Mouse (Mus musculus) midbrain, embryonic 11.5 days (tissue): Measurements from ENCODE around the gene 4930583I09Rik. TPM values are rescaled to one million over a fixed set of nuclear protein-coding genes. Genes with fewer than 3 reads are reported as not detected.
A peak's percentile ranks its signal among the peaks of the same experiment; 100 is the strongest.

ENCODE experiments used
- ATAC-seq: fragments of 200-750 bp; cut with Nextera tagmentation; 2 replicates; pipeline ENCODE4 v1.8.0; 2017; ENCODE audit warnings: moderate TSS enrichment, moderate library complexity; ENCODE audit not compliant: low FRiP score
- DNase-seq: peaks from one replicate; pipeline ENCODE4 v3.0.0; 2015; ENCODE audit warnings: low spot score; ENCODE audit errors: missing footprints
- H3K27ac ChIP-seq: fragments of 300-500 bp; sonication (generic); 2 replicates; pipeline ENCODE4 v1.5.1; 2014; ENCODE audit warnings: low read depth, low read length
- H3K27me3 ChIP-seq: fragments of 300-500 bp; sonication (generic); 2 replicates; pipeline ENCODE4 v1.6.1; 2014; ENCODE audit warnings: mild to moderate bottlenecking, low read length, moderate library complexity, mixed read lengths; ENCODE audit not compliant: control insufficient read depth, insufficient read depth
- H3K36me3 ChIP-seq: fragments of 300-500 bp; sonication (generic); 2 replicates; pipeline ENCODE4 v1.6.1; 2014; ENCODE audit warnings: mild to moderate bottlenecking, low read length, moderate library complexity, mixed read lengths; ENCODE audit not compliant: control insufficient read depth, insufficient read depth
- H3K4me1 ChIP-seq: fragments of 300-500 bp; sonication (generic); 2 replicates; pipeline ENCODE4 v1.6.1; 2014; ENCODE audit warnings: low read length; ENCODE audit not compliant: control insufficient read depth, insufficient read depth
- H3K4me2 ChIP-seq: fragments of 300-500 bp; sonication (generic); 2 replicates; pipeline ENCODE4 v1.6.1; 2014; ENCODE audit warnings: mild to moderate bottlenecking, moderate library complexity
- H3K4me3 ChIP-seq: fragments of 300-500 bp; sonication (generic); 2 replicates; pipeline ENCODE4 v1.5.1; 2014; ENCODE audit warnings: low read depth, low read length
- H3K9ac ChIP-seq: fragments of 300-500 bp; sonication (generic); 2 replicates; pipeline ENCODE4 v1.6.1; 2014; ENCODE audit warnings: low read length
- H3K9me3 ChIP-seq: fragments of 300-500 bp; sonication (generic); 2 replicates; pipeline ENCODE4 v1.6.1; 2016; ENCODE audit warnings: low read length; ENCODE audit not compliant: control insufficient read depth
- WGBS: fragments of 180-500 bp; shearing (Covaris S2); extraction: QIAGEN DNeasy Blood & Tissue Kit; methylation state at CpG from one replicate; pipeline ENCODE4 v1.1.7; 2014; 5-methylcytosine and 5-hydroxymethylcytosine counted together
- polyA plus RNA-seq: library from polyadenylated mRNA; unstranded; fragments of >200 nt; fragmentation: Nextera tagmentation; extraction: Ambion mirVana; gene quantifications from 2 replicates; pipeline ENCODE4 v1.2.1, GENCODE M21; 2014

4930583I09Rik gene
- polyA plus RNA-seq = not detected in 2 replicates

DNA sequence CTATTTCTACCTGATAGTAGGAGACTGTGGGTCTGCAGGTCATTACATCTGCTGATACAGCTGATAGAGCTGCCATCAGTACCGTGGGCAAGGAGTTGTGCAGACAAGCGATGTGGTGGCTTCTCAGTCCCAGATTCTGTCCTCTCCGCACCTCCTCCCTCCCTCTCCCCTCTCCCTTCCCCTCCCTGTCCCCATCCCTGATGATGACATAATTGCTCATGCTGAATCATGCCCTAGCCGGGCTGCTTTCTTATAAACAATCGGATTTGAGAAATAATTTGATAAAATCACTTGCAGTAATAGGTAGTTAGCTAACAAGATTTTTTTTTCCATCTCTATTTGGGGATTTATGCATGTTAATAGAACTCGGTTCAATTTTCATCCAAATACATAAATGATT is at the start of gene 4930583I09Rik:
TSS of gene 4930583I09Rik (minus strand) at position 144 of the 400 bp plus-strand sequence.
- no peak within 1 kb of the TSS for H3K9ac ChIP-seq
- H3K4me3 ChIP-seq = no peak within 1 kb of the TSS
- H3K27ac ChIP-seq = no peak within 1 kb of the TSS
- H3K27me3 ChIP-seq = no peaks in the 10 kb centered on the region
- 0 out of 2 replicates have a peak, but pooled peaks cover 3% of the 10 kb centered on the region for H3K4me1 ChIP-seq
- 0 out of 2 replicates have a peak within 1 kb of the TSS, but pooled peaks have one; percentile 17 for H3K4me2 ChIP-seq
- DNase-seq = no peak
- H3K9me3 ChIP-seq = no peaks in the 10 kb centered on the region
- ATAC-seq = peak; percentile 26; the same call in 1 of the 2 replicates
- H3K36me3 ChIP-seq = no peaks in the 10 kb centered on the region
- 73% methylated on average over 6 of the region's 6 CpGs for WGBS

DNA sequence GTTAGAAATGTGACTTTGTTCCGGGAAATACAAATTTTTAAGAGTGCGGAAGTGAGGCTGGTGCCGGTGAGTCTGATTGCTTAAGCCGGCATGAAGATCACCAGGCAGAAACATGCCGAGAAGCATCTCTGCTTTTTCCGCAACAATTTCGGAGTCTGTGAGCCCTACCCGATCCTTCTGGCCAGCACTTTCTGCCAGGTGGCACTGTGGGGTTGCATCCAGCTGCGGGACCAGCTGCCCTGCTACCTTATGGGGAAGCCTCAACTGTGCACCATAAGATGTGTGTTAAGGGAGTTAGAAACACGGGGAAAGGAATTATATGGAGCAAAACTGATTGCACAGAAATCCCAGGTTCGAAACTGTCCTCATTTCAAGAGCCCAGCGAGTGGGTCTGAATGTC is 40.2 kb upstream of the 4930583I09Rik start:
- no peaks in the 10 kb centered on the region for H3K27me3 ChIP-seq
- no peak overlapping the region for H3K4me2 ChIP-seq
- H3K9me3 ChIP-seq = no peaks in the 10 kb centered on the region
- H3K9ac ChIP-seq = no peak overlapping the region
- no peaks in the 10 kb centered on the region for H3K4me1 ChIP-seq
- H3K27ac ChIP-seq = no peak overlapping the region
- H3K36me3 ChIP-seq = no peaks in the 10 kb centered on the region
- 87% methylated on average over 12 of the region's 12 CpGs for WGBS
- no peak for ATAC-seq
- no peak overlapping the region for H3K4me3 ChIP-seq
- no peak for DNase-seq

DNA sequence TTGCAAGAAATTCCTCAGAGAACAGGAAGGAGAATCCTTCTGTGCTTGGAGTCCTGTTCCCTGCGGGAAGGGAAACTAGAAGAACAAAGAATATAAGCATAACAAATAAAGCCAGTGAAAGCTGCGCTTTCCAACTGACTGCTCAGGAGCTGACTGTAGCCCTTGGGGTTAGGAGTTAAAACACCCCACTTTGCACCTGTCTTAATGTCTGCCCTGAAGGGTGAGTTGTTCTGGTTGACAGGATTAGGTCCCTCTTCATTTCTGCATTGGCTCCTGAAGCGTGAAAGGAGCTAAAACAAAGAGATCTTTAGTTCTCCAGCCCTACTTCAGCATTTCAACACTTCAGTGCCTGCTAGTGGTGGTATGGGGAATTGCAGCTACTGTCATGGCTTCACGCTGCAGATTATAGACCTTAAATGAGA is 37.8 kb upstream of the 4930583I09Rik start:
- Histone ChIP-seq H3K36me3 (no peaks in the 10 kb centered on the region), H3K27me3 (no peaks in the 10 kb centered on the region), H3K27ac (no peak overlapping the region), H3K4me3 (no peak overlapping the region), H3K9ac (no peak overlapping the region), H3K4me1 (no peaks in the 10 kb centered on the region), H3K4me2 (no peak overlapping the region), H3K9me3 (no peaks in the 10 kb centered on the region)
- DNase-seq = peak; percentile 90
- ATAC-seq = peak; percentile 73
- 6% methylated on average over 4 of the region's 4 CpGs for WGBS

DNA sequence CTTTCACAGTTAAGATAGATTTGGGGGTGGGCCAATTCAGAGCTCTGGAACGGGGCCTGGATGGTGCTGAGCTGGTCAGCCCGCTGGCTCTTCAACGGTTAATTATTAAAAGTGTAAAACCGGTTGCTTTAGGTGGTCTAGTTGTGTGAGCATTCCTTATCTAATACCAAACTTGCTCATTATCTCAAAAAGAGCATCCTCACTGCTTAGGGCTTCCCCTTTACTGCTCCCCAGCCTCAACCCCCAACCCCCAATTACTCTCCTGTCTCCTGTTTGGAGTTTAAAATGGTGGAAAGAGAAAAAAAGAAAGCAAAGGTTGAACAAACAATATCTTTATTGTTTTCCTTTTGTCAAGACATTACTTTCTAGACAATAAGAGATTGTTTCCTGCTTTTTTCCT is 27.9 kb upstream of the 4930583I09Rik start:
- ATAC-seq (no peak), DNase-seq (no peak)
- H3K9me3 ChIP-seq = no peaks in the 10 kb centered on the region; the same call in 1 of the 2 replicates
- no peaks in the 10 kb centered on the region for H3K36me3 ChIP-seq
- H3K27me3 ChIP-seq = no peaks in the 10 kb centered on the region
- H3K9ac ChIP-seq = no peak overlapping the region
- 87% methylated on average over 4 of the region's 4 CpGs for WGBS
- H3K4me1 ChIP-seq = no peaks in the 10 kb centered on the region
- H3K4me3 ChIP-seq = no peak overlapping the region
- H3K27ac ChIP-seq = no peak overlapping the region
- H3K4me2 ChIP-seq = no peak overlapping the region

DNA sequence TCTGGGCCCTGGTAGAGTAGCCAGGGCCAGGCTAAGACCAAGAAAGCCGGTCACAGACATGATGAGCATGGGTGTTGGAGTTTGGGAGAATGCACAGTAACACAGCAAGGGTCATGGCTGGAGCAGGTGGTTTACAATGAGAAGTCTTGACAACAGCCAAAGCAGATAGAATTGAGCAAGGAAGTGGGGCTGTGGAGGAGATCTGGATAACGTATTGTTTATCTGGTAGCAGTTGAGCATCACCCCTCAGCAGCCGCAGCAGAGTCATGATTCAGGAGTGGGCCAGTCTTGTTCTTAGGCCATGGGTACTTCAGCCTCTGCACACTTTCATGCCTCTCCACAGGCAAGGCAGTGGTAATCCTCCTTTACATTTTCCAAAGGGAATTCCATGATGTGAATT is 25.1 kb upstream of the 4930583I09Rik start:
- DNase-seq (no peak), ATAC-seq (no peak)
- WGBS = 81% methylated on average over 3 of the region's 3 CpGs
- Histone ChIP-seq H3K4me1 (no peaks in the 10 kb centered on the region), H3K27ac (no peak overlapping the region), H3K4me2 (no peak overlapping the region), H3K9ac (no peak overlapping the region), H3K9me3 (no peaks in the 10 kb centered on the region), H3K27me3 (no peaks in the 10 kb centered on the region), H3K36me3 (no peaks in the 10 kb centered on the region), H3K4me3 (no peak overlapping the region)

DNA sequence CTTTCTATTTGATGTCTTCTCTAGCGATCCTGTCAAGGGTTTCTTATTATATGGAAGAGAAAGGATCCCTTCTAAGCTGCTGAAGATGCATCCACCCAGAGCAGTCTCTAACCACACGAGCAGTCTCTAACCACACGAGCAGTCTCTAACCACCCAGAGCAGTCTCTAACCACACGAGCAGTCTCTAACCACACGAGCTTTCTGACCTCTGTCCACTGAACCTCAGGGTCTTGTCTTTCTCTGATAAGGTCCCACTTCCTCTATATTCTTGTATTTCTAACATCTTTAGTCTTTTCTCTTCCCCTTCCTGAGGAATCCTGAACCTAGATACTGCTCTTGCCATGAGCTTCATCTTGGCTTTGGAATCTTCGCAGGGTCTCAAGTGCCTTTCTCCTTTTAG is 23.0 kb upstream of the 4930583I09Rik start:
- Histone ChIP-seq H3K27me3 (no peaks in the 10 kb centered on the region), H3K27ac (no peak overlapping the region), H3K9me3 (no peaks in the 10 kb centered on the region), H3K9ac (no peak overlapping the region), H3K4me3 (no peak overlapping the region), H3K36me3 (no peaks in the 10 kb centered on the region), H3K4me1 (no peaks in the 10 kb centered on the region), H3K4me2 (no peak overlapping the region)
- DNase-seq (no peak), ATAC-seq (no peak)
- WGBS = 82% methylated on average over 6 of the region's 6 CpGs

DNA sequence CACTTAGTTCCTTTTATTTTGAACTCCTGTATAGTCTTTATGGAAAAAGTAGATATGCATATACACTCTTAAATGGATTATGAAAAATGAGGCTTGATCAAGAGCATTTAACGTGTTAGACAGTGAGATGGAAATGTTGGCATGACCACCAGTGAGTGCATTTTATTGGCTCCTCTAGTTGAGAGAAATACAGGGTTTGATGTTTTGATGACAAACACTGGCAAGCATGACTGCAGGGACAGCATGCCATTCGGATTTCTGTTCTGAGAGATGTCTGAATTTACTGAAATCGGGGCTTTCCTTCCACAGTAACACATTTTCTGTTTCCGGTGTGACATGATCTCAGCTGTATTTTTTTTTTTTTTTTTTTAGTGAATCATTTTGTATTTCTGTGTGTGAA is 12.2 kb upstream of the 4930583I09Rik start:
- H3K4me3 ChIP-seq = no peak overlapping the region
- ATAC-seq = no peak
- no peak overlapping the region for H3K9ac ChIP-seq
- H3K4me1 ChIP-seq = no peaks in the 10 kb centered on the region
- no peak overlapping the region for H3K27ac ChIP-seq
- H3K27me3 ChIP-seq = no peaks in the 10 kb centered on the region
- DNase-seq = no peak
- H3K4me2 ChIP-seq = no peak overlapping the region
- WGBS = 84% methylated on average over 4 of the region's 4 CpGs
- H3K36me3 ChIP-seq = no peaks in the 10 kb centered on the region
- no peaks in the 10 kb centered on the region for H3K9me3 ChIP-seq

DNA sequence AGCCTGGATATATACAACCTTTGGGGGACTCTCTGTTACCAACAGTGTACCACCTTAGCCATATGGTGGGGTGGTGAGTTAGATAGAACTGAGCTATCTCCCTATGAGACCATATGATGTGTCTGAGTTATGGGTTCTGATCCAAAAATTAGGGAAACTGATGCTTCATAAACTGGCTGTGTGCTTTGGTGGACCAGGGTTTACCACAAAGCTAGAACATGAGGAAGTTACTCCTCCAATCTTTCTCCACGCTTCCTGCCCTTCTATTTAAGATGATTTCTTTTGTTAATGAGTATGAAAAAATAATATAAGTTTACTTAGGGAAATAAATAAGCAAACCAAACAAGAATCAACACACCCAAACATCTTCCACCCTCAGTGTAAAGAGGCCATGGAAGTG is 10.8 kb upstream of the 4930583I09Rik start:
- Histone ChIP-seq H3K4me3 (no peak overlapping the region), H3K9me3 (no peaks in the 10 kb centered on the region), H3K27ac (no peak overlapping the region), H3K9ac (no peak overlapping the region), H3K4me1 (no peaks in the 10 kb centered on the region), H3K36me3 (no peaks in the 10 kb centered on the region), H3K27me3 (no peaks in the 10 kb centered on the region), H3K4me2 (no peak overlapping the region)
- 89% methylated on average over 1 of the region's 1 CpGs for WGBS
- no peak for DNase-seq
- ATAC-seq = no peak

DNA sequence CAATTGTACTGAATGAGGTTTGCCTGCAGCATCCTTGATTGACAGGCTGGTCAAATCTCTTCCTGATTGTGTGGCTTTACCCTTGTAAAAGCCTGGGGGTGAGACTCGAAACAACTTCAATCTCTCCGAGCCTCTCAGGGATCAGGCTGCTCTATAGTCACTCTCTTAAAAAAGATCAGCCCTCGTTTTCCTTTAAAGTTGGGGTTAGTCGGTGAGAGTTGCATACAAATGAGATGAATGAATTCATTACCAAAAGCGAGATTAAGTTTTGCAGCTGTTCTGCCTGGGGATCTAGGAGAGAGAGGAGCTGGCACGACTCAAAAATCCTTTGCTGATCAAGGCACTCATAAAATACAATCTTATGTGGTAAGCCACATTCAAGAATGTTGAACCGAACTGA is 1.0 kb upstream of the 4930583I09Rik start:
- Histone ChIP-seq H3K4me3 (no peak overlapping the region), H3K9me3 (no peaks in the 10 kb centered on the region), H3K27me3 (no peaks in the 10 kb centered on the region), H3K9ac (no peak overlapping the region), H3K4me2 (0 out of 2 replicates have a peak overlapping the region, but pooled peaks have one; percentile 17), H3K36me3 (no peaks in the 10 kb centered on the region), H3K27ac (no peak overlapping the region), H3K4me1 (0 out of 2 replicates have a peak, but pooled peaks cover 3% of the 10 kb centered on the region)
- DNase-seq = peak; percentile 88
- 5% methylated on average over 7 of the region's 7 CpGs for WGBS
- ATAC-seq = peak; percentile 85
